Mouse (Mus musculus) stomach, embryonic 14.5 days (tissue): ENCODE results near the gene Eri3. TPM values are rescaled to one million over a fixed set of nuclear protein-coding genes. Genes with fewer than 3 reads are reported as not detected.

Experiments
- ATAC-seq: fragments of 200-750 bp; cut with Nextera tagmentation; 2 replicates; pipeline ENCODE4 v1.8.0; 2017; ENCODE audit warnings: low read depth, moderate TSS enrichment; ENCODE audit not compliant: insufficient number of reproducible peaks, insufficient read depth, low FRiP score
- H3K27ac ChIP-seq: fragments of 300-500 bp; sonication (generic); 2 replicates; pipeline ENCODE4 v1.5.1; 2014; ENCODE audit warnings: mild to moderate bottlenecking, low read length, moderate library complexity, mixed read lengths
- H3K27me3 ChIP-seq: fragments of 300-500 bp; sonication (generic); 2 replicates; pipeline ENCODE4 v1.6.1; 2014; ENCODE audit warnings: low read length, control low read depth, mixed read lengths; ENCODE audit not compliant: control insufficient read depth, insufficient read depth
- H3K36me3 ChIP-seq: fragments of 300-500 bp; sonication (generic); 2 replicates; pipeline ENCODE4 v1.6.1; 2014; ENCODE audit warnings: mild to moderate bottlenecking, control low read depth, low read length, moderate library complexity, mixed read lengths; ENCODE audit not compliant: control insufficient read depth, insufficient read depth
- H3K4me1 ChIP-seq: fragments of 300-500 bp; sonication (generic); 2 replicates; pipeline ENCODE4 v1.6.1; 2014; ENCODE audit warnings: low read length, control low read depth, mixed read lengths; ENCODE audit not compliant: control insufficient read depth, insufficient read depth
- H3K4me2 ChIP-seq: fragments of 300-500 bp; sonication (generic); replicated peaks from 2 replicates; pipeline ENCODE4 v1.6.1; 2014; ENCODE audit warnings: low read depth, low read length, control low read depth
- H3K4me3 ChIP-seq: fragments of 300-500 bp; sonication (generic); 2 replicates; pipeline ENCODE4 v1.5.1; 2014; ENCODE audit warnings: low read depth, low read length, control low read depth
- H3K9ac ChIP-seq: fragments of 300-500 bp; sonication (generic); replicated peaks from 2 replicates; pipeline ENCODE4 v1.6.1; 2014; ENCODE audit warnings: low read depth, mild to moderate bottlenecking, control low read depth, low read length, moderate library complexity, mixed read lengths
- H3K9me3 ChIP-seq: fragments of 300-500 bp; sonication (generic); 2 replicates; pipeline ENCODE4 v1.6.1; 2016; ENCODE audit warnings: low read depth, low read length, control low read depth; ENCODE audit not compliant: control insufficient read depth
- WGBS: fragments of 180-500 bp; shearing (Covaris S2); extraction: QIAGEN DNeasy Blood & Tissue Kit; methylation state at CpG from one replicate; pipeline ENCODE4 v1.1.7; 2014; 5-methylcytosine and 5-hydroxymethylcytosine counted together
- polyA plus RNA-seq: library from polyadenylated mRNA; unstranded; fragments of >200 nt; fragmentation: Nextera tagmentation; extraction: Ambion mirVana; gene quantifications from 2 replicates; pipeline ENCODE4 v1.2.1, GENCODE M21; 2014

Gene Eri3
- polyA plus RNA-seq, 1 experiment from 2014 or later = 176 TPM

- Histone ChIP-seq H3K4me2 (no peak overlapping the region), H3K36me3 (peaks cover 20% of the 10 kb centered on the region; the same call in 1 of the 2 replicates), H3K4me3 (no peak overlapping the region), H3K9ac (no peak overlapping the region), H3K9me3 (no peaks in the 10 kb centered on the region), H3K27ac (no peak overlapping the region), H3K4me1 (peaks cover 9% of the 10 kb centered on the region; the same call in 1 of the 2 replicates), H3K27me3 (no peaks in the 10 kb centered on the region)
- no peak for ATAC-seq
- 57% methylated on average over 5 of the region's 5 CpGs for WGBS
Observed at GRCm38 (mm10) chr4:117652727-117653126, 102.6 kb downstream of the Eri3 start.

GRCm38 (mm10) chr4:117654016-117654702 is 104.0 kb downstream of the Eri3 start:
- no peak for ATAC-seq
- no peak overlapping the region for H3K27ac ChIP-seq
- H3K9ac ChIP-seq = no peak overlapping the region
- H3K27me3 ChIP-seq = no peaks in the 10 kb centered on the region
- no peaks in the 10 kb centered on the region for H3K9me3 ChIP-seq
- WGBS = 36% methylated on average over 10 of the region's 10 CpGs
- no peak overlapping the region for H3K4me3 ChIP-seq
- H3K4me1 ChIP-seq = peaks cover 18% of the 10 kb centered on the region; the same call in 1 of the 2 replicates
- H3K36me3 ChIP-seq = peaks cover 12% of the 10 kb centered on the region; the same call in 1 of the 2 replicates
- no peak overlapping the region for H3K4me2 ChIP-seq

GRCm38 (mm10) chr4:117654703-117655499 is 104.7 kb downstream of the Eri3 start:
- no peak for ATAC-seq
- Histone ChIP-seq H3K27ac (no peak overlapping the region), H3K4me3 (no peak overlapping the region), H3K36me3 (peaks cover 8% of the 10 kb centered on the region; the same call in 1 of the 2 replicates), H3K9me3 (no peaks in the 10 kb centered on the region), H3K4me1 (peaks cover 18% of the 10 kb centered on the region; the same call in 1 of the 2 replicates), H3K4me2 (no peak overlapping the region), H3K27me3 (no peaks in the 10 kb centered on the region), H3K9ac (no peak overlapping the region)
- WGBS = 61% methylated on average over 9 of the region's 9 CpGs

- H3K4me1 ChIP-seq = peaks cover 18% of the 10 kb centered on the region; the same call in 1 of the 2 replicates
- H3K4me2 ChIP-seq = no peak overlapping the region
- no peaks in the 10 kb centered on the region for H3K9me3 ChIP-seq
- H3K9ac ChIP-seq = no peak overlapping the region
- peaks cover 4% of the 10 kb centered on the region; the same call in 1 of the 2 replicates for H3K36me3 ChIP-seq
- H3K27me3 ChIP-seq = no peaks in the 10 kb centered on the region
- no peak overlapping the region for H3K27ac ChIP-seq
- no peak for ATAC-seq
- 40% methylated on average over 5 of the region's 5 CpGs for WGBS
- no peak overlapping the region for H3K4me3 ChIP-seq
Observed at GRCm38 (mm10) chr4:117655500-117655863, 105.3 kb downstream of the Eri3 start.

- H3K27me3 ChIP-seq = no peaks in the 10 kb centered on the region
- H3K27ac ChIP-seq = no peak overlapping the region
- H3K36me3 ChIP-seq = no peaks in the 10 kb centered on the region; the same call in 1 of the 2 replicates
- H3K4me2 ChIP-seq = no peak overlapping the region
- H3K9ac ChIP-seq = no peak overlapping the region
- 44% methylated on average over 6 of the region's 6 CpGs for WGBS
- H3K4me1 ChIP-seq = peaks cover 18% of the 10 kb centered on the region; the same call in 1 of the 2 replicates
- ATAC-seq = no peak
- H3K4me3 ChIP-seq = no peak overlapping the region
- no peaks in the 10 kb centered on the region for H3K9me3 ChIP-seq
Observed at GRCm38 (mm10) chr4:117656961-117657360, 106.8 kb downstream of the Eri3 start.

GRCm38 (mm10) chr4:117657646-117658045 is 107.5 kb downstream of the Eri3 start:
- Histone ChIP-seq H3K27me3 (no peaks in the 10 kb centered on the region), H3K4me1 (peaks cover 18% of the 10 kb centered on the region; the same call in 1 of the 2 replicates), H3K9ac (no peak overlapping the region), H3K9me3 (no peaks in the 10 kb centered on the region), H3K27ac (peak overlapping the region; percentile 4; the same call in 1 of the 2 replicates), H3K4me3 (no peak overlapping the region), H3K36me3 (no peaks in the 10 kb centered on the region), H3K4me2 (no peak overlapping the region)
- WGBS = 67% methylated on average over 4 of the region's 4 CpGs
- no peak for ATAC-seq

- Histone ChIP-seq H3K27ac (no peak overlapping the region), H3K4me1 (peaks cover 18% of the 10 kb centered on the region; the same call in 1 of the 2 replicates), H3K27me3 (no peaks in the 10 kb centered on the region), H3K36me3 (no peaks in the 10 kb centered on the region), H3K9ac (no peak overlapping the region), H3K4me3 (no peak overlapping the region), H3K9me3 (no peaks in the 10 kb centered on the region), H3K4me2 (no peak overlapping the region)
- peak; percentile 53; the same call in 1 of the 2 replicates for ATAC-seq
- WGBS = 40% methylated on average over 14 of the region's 14 CpGs
Observed at GRCm38 (mm10) chr4:117658582-117659444, 108.6 kb downstream of the Eri3 start.

GRCm38 (mm10) chr4:117660001-117660400 is 109.8 kb downstream of the Eri3 start:
- 79% methylated on average over 5 of the region's 5 CpGs for WGBS
- Histone ChIP-seq H3K4me2 (no peak overlapping the region), H3K4me3 (no peak overlapping the region), H3K9ac (no peak overlapping the region), H3K36me3 (no peaks in the 10 kb centered on the region), H3K27ac (no peak overlapping the region), H3K4me1 (0 out of 2 replicates have a peak, but pooled peaks cover 18% of the 10 kb centered on the region), H3K9me3 (no peaks in the 10 kb centered on the region), H3K27me3 (no peaks in the 10 kb centered on the region)
- ATAC-seq = no peak
